Mouse (Mus musculus) cortical plate, adult 2 months (tissue): Measurements from ENCODE around the gene BC052040. TPM values are rescaled to one million over a fixed set of nuclear protein-coding genes. Genes with fewer than 3 reads are reported as not detected.
A peak's percentile ranks its signal among the peaks of the same experiment; 100 is the strongest.

Source experiments
- H3K27ac ChIP-seq: fragments of 200-500 bp; 2 replicates; pipeline ENCODE4 v1.5.1; 2012; ENCODE audit warnings: low read length, control low read depth, inconsistent platforms; ENCODE audit not compliant: insufficient read depth
- H3K4me1 ChIP-seq: fragments of 200-500 bp; 2 replicates; pipeline ENCODE4 v1.6.1; 2011; ENCODE audit warnings: low read length; ENCODE audit not compliant: control insufficient read depth, insufficient read depth
- H3K4me3 ChIP-seq: fragments of 200-500 bp; 2 replicates; pipeline ENCODE4 v1.5.1; 2011; ENCODE audit warnings: mild to moderate bottlenecking, low read length, control low read depth; ENCODE audit not compliant: insufficient read depth
- CTCF ChIP-seq: fragments of 200-500 bp; IDR thresholded peaks from 2 replicates; pipeline ENCODE4 v1.5.1; 2011; ENCODE audit warnings: mild to moderate bottlenecking, control low read depth, low read length; ENCODE audit not compliant: insufficient read depth; ENCODE audit errors: extremely low read depth
- POLR2A ChIP-seq: fragments of 200-500 bp; IDR thresholded peaks from 2 replicates; pipeline ENCODE4 v1.6.1; 2011; ENCODE audit warnings: mild to moderate bottlenecking, low read length, control low read depth; ENCODE audit not compliant: insufficient read depth; ENCODE audit errors: extremely low read depth
- polyA plus RNA-seq: library from polyadenylated mRNA; depleted of rRNA; stranded (reverse); fragments of >200 nt; gene quantifications from 2 replicates; pipeline ENCODE4 v1.2.3, GENCODE M21; 2012

BC052040 gene
- polyA plus RNA-seq, 1 experiment, result 6.8 TPM

DNA sequence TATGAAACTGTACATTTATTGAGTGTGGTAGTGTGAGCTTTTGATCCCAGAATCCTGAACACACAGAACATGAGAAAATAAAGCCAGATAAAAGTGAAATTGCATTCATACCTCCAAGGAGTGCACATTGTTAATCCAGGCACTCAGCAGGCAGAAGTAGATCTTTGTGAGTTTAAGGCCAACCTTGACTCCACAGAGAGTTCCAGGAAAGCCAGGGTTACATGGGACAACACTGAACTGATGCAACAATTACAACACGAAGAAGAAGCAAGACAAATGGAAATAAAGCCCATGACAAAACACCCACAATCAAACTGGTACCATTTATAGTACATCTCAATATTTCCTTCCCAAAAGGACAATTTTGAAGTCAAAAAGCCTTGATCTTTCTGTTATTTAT is 9.5 kb upstream of the BC052040 start:
- H3K27ac ChIP-seq, result no peak overlapping the region
- TF ChIP-seq CTCF (no peak), POLR2A (no peak)
- H3K4me3 ChIP-seq, result no peak overlapping the region
- no peaks in the 10 kb centered on the region for H3K4me1 ChIP-seq

GRCm38 (mm10) chr2:115574802-115575201 is 6.7 kb upstream of the BC052040 start:
- Histone ChIP-seq H3K4me1 (no peaks in the 10 kb centered on the region), H3K27ac (no peak overlapping the region), H3K4me3 (no peak overlapping the region)
- TF ChIP-seq CTCF, result no peak
- TF ChIP-seq POLR2A, result no peak

GRCm38 (mm10) chr2:115579171-115579900 is 2.2 kb upstream of the BC052040 start:
- no peak overlapping the region for H3K27ac ChIP-seq
- no peak overlapping the region for H3K4me3 ChIP-seq
- TF ChIP-seq POLR2A (no peak), CTCF (no peak)
- H3K4me1 ChIP-seq, result no peaks in the 10 kb centered on the region

DNA sequence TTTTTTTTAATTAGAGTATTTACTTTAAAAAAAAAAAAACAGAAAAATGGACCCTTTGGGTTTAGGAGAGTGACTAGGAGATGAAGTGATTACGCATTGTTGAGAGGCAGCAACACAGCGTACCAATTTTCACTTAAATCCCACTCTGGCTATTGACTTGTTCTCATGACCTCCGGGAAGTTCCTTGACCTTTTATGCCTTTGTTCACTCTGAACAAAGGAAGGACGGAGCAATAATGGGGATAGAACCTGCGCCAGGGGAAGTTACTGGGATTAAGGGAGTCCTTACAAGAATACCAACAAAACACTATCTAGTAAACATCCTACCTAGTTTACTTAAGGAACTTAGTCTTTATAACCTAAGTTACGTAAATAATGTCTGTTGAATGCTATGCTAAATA is 1.5 kb upstream of the BC052040 start:
- no peak for TF ChIP-seq CTCF
- no peak for TF ChIP-seq POLR2A
- no peaks in the 10 kb centered on the region for H3K4me1 ChIP-seq
- H3K27ac ChIP-seq, result no peak overlapping the region
- H3K4me3 ChIP-seq, result no peak overlapping the region

DNA sequence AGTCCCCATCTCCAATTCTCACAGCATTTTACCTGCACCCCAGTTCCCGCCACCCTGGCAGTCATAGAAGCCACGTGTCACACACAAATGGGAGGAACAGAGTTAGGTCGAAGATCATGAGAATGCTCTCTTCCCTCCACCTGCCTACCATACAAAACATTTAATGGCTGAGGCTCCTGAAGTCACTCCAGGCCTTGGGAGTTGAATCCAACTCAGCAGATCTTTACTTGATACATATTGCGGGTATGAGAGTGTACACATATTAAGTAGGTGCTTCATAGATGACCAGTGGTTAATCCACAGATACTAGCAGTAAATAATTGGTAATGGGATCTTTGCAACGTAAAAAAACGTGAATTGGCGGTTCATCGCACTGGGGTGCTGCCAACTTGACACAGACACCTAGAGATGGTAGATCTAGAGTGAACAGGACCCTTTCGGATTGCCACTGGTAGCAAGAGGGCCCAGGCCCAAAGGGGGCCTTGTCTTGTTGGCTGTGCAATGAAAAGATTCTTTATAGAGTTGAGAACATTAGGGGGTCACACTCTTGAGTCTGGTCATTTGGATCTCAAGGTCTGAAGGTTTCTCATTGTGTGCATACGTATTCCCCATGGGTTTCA is 583 bp downstream of the BC052040 start:
- no peak for TF ChIP-seq POLR2A
- TF ChIP-seq CTCF, result no peak
- H3K27ac ChIP-seq, result no peak overlapping the region
- H3K4me1 ChIP-seq, result no peaks in the 10 kb centered on the region
- H3K4me3 ChIP-seq, result peak overlapping the region; percentile 62

GRCm38 (mm10) chr2:115583776-115584175 is 2.3 kb downstream of the BC052040 start:
- Histone ChIP-seq H3K4me1 (no peaks in the 10 kb centered on the region), H3K27ac (no peak overlapping the region), H3K4me3 (no peak overlapping the region)
- no peak for TF ChIP-seq POLR2A
- TF ChIP-seq CTCF, result no peak

- Histone ChIP-seq H3K4me3 (no peak overlapping the region), H3K4me1 (no peaks in the 10 kb centered on the region; the same call in 1 of the 2 replicates), H3K27ac (no peak overlapping the region)
- TF ChIP-seq POLR2A (no peak), CTCF (no peak)
These were observed 9.1 kb downstream of the BC052040 start for GRCm38 (mm10) chr2:115590602-115591001.

DNA sequence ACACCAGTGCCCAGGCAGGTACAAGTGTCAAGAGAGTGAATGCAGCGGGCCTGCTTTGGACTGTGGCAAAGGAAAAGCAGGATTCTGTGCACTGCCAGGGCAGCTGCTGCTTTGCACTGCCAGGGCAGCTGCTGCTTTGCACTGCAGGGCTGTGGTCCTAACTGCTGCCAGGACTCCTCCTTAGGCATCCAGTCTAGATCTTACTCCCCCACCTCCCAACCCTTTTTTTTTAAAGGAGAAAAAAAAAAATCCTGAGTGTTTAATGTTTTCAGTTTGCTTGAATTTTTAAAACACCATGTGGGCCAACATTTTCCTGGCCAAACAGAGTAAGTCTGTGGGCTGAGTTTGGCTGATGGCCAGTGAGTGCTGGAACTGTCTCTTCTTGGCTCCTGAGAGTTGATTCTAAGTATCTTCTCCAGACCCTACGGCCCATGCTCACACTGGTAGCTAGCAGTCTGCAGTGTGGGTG is 11.2 kb downstream of the BC052040 start:
- Histone ChIP-seq H3K4me3 (no peak overlapping the region), H3K27ac (no peak overlapping the region), H3K4me1 (no peaks in the 10 kb centered on the region; the same call in 1 of the 2 replicates)
- TF ChIP-seq POLR2A (no peak), CTCF (no peak)

- H3K27ac ChIP-seq, result no peak overlapping the region
- TF ChIP-seq CTCF (no peak), POLR2A (no peak)
- H3K4me3 ChIP-seq, result no peak overlapping the region
- H3K4me1 ChIP-seq, result no peaks in the 10 kb centered on the region; the same call in 1 of the 2 replicates
These were observed 15.5 kb downstream of the BC052040 start for GRCm38 (mm10) chr2:115597017-115597416.

- Histone ChIP-seq H3K4me1 (no peaks in the 10 kb centered on the region), H3K4me3 (no peak overlapping the region), H3K27ac (no peak overlapping the region)
- TF ChIP-seq POLR2A, result no peak
- TF ChIP-seq CTCF, result no peak
These were observed 16.8 kb downstream of the BC052040 start for GRCm38 (mm10) chr2:115598266-115598665.
